Mouse (Mus musculus) cerebellum, adult 2 months (tissue): Measurements from ENCODE around the gene Hectd4.

Experiments
- CTCF ChIP-seq: fragments of 200-500 bp; IDR thresholded peaks from 2 replicates; pipeline ENCODE4 v1.5.1; 2011; ENCODE audit warnings: low read depth, mild to moderate bottlenecking, control low read depth, low read length, moderate library complexity, borderline replicate concordance; ENCODE audit not compliant: insufficient read depth
- POLR2A ChIP-seq: fragments of 200-500 bp; IDR thresholded peaks from 2 replicates; pipeline ENCODE4 v1.6.1; 2011; ENCODE audit warnings: low read length, control low read depth, borderline replicate concordance; ENCODE audit not compliant: insufficient read depth

- TF ChIP-seq POLR2A (no peak), CTCF (no peak)
Observed at GRCm38 (mm10) chr5:121184945-121185551, 35.0 kb upstream of the Hectd4 start.
